Mouse (Mus musculus): ENCODE results near the gene Clstn2.

The Clstn2 gene

DNA sequence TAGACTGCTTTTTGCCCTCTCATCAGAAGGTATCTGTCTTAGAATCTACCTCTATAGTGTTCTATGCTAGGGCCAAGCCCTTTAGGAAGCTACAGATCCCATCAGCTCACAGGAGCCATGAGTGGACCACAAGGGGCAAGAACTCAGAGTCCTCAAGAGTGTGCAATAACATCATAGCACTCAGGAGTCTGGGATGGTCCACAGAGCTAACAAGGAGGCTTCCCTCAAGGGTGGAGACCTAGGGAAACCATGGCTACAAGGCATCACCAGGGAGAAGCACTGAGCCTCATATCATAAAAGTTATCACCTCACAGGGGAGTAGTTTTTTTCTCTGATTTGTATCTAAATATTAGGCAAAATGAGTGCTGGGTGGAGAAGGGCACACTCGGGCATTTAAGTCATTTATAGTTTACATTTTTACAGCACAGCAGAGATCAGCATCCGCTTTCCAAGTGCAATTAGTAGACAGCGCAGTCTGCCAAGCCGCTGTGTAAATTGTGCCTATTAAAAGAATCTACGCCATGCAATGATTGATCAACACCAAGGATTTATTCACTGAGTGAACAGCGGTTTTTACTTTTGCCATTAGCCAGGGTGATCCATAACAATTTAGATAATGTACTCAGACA lies 82.5 kb downstream of the Clstn2 start:
- no peak for DNase-seq

DNA sequence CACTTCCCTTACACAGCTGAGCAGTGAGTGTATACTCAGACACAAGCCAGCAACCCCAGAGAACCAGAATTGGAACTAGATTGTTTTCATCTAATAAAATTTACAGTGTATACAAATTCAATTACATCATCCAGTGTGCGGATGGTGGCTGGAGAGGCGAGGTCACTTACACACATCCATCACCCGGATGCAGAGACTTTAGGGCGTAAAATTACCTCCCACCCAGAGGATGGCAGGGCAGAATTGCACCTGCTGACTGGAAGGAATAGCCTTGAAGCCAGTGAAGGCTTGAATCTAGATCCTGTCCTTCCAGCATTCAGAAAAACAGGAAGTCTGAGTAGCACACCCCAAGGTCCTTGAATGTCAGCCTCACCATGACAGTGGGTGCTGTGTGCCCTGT lies 113.7 kb downstream of the Clstn2 start:
- no peak for DNase-seq

DNA sequence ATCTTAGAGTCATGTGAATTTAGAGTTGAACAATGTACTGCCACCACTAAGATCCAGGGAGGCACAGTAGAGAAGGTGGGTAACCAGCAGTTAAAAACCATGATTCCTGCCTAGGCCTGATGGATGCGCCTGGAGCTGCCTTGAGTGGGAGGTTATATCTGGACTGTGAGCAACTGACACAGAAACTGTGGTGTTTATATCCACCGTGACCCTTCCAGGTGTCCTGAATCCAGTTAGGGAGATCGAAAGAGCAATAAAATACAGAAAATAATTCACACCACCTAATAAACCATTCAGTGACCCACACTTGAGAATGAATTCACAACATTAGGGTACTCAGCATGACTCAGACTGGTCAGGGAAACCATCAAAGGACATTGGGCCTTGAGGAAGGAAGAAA lies 141.6 kb downstream of the Clstn2 start:
- no peak for DNase-seq

DNA sequence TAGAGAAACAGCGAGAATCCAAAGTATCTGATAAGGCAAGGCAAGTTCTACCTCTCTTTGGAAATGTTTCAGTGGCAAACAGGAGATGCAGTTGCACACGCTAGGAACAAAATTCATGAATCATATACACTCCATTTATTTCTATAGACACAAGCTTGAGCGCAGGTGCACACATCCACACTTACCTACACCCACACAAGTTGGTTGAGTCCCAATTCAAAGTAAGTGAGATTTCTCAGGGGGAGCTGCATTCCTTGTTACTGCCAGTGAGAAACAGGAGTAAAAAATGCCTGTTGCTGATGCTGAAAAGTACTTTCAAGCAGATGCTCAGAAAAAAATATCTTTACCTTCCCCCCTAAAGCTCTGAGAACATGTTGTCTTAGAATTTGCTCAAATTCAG lies 149.6 kb downstream of the Clstn2 start:
- no peak for DNase-seq

DNA sequence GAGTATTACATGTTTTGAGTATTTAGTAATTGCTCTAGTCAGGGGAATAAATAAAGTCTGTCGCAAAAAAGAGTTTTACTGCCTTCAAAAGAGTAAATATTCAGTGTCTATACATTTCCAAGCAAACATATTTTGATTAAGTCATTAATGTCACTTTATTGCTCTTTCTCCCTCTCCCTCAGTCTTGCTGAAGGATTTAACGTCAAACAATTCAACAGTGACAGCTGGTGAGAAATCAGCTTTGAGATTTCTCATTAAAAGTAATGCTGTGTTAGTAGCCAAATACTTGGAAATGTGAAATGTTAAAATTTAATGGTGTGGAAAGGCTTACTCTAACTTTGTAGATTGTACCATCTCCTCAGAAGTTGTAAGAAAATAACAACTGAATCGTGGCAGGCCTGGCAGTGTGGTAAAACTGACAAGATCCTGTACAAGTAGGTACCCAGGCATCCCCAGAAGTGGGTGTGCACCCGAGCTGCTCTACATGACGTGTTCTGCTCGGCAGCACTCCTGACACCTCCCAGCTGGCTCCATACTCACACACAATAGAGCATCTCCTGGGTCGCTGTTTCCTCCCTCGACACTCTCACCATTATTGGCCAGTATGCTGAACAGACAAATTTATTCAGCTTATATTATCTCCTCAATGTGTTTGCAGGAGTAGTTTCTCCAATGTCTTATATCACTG lies 165.8 kb downstream of the Clstn2 start:
- DNase-seq = no peak

DNA sequence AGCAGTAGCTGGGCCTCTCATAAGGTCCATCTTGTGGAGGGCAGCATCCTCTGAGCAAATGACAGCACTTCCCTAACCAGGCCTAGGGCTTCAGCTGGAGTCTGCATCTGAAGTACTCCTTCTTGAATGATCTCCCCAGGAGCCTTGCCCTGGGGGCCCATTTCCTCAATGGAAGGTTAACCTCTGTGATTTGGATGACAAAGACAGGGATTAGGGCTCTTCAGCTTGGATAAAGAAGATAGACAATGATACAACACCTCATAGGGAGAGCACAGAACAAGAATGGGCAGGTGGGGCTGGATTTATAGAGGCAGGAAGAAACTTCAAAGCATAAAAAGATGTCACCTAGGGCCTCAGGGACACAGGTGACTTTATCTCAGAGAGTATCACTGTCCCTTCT lies 180.1 kb downstream of the Clstn2 start:
- DNase-seq = no peak

DNA sequence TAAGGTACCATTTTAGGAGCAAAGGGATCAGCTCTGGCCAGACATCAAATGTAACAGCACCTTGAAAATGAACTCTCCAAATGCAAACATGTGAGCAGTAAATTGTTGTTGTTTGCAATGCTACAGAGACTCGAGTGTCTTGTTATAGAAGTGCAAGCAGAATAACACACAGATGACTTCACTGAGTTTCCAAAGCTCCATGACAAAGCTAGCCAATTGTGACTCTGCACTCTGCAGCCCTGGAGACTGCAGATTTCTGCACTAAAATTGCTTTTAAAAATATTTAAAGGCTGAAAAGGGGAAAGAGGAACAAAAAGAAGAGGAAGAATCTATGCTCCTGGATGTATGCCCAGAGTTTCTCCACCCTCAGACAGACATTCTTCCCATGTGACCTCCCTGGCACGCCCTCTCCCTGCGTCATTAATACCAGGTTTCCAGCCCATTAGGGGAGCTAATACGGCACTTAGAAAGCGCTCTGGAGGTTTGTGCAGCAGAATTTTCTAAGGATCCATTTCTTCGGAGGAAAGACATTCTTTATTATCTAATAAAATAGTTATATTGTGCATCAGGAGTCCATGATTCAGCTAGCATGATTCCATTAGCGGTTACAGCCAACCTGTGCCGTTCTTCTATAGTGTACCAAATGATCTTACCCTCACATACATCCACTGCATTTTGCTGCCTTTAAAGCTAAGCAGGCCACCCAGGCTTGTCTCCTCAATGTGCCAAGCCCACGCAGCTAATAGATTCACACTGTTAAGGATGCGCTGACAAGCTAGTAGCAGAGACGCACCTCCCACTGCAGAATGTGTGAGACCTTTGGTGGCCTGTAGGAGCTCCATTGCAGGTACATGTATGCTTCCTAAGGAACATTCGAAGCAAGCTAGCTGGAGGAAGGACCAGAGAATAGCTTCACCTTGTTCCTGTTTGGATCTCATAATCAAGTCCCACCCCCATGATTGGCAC lies 184.8 kb downstream of the Clstn2 start:
- no peak for DNase-seq

DNA sequence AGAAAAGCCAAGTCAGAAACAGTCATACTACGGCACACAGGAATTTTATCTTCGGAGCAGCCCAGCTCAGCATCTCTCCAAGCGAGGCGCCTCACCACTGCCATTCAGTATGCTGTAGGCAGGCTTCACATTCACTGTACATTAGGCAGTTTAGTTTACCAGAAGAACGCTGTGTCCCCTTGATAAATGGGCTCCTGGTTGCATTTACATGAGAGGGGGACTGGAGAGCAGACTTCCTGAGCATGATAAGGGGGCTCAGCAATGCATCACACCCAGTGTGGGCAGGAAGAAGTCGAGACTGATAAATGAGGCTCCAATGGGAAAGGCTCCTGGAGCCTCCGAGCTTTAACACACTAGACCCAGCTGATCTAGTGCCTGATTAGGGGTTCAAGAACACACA lies 190.9 kb downstream of the Clstn2 start:
- DNase-seq = no peak

DNA sequence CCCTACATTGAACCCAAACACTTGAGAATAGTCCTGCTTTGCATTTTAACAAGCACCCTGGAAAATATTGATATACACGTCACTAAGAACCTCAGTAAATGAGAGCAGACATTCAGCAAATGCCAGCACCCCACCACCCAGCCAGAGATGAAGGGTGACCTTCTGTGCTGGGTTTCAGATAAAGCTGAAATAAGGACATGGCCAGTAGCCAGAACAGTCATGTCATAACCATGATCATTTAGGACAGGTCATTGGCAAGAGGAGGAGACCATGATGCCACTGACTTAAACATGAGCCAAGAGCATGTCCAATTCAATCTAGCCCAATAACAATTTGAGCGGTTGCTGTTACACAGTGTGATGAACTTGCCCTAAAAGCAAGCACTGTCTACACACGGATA lies 201.8 kb downstream of the Clstn2 start:
- no peak for DNase-seq

DNA sequence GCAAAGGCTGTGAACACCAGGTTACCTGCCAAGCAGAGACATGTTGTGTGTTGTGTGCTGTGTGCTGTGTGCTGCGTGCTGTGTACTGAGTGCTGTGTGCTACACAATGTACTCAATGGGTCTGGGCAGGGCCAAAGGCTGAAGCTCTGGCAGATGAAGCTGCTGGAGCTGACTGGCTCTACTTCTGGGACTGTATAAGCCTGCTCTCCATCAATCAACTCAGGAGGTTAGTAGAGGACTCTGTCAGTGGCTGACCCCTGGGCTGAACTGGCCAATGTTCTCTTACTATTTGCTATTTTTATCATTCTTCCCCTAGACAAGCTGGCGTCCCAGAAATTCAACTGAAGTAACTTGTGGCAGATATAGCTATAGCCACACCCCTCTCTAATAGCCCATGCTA lies 203.1 kb downstream of the Clstn2 start:
- no peak for DNase-seq

DNA sequence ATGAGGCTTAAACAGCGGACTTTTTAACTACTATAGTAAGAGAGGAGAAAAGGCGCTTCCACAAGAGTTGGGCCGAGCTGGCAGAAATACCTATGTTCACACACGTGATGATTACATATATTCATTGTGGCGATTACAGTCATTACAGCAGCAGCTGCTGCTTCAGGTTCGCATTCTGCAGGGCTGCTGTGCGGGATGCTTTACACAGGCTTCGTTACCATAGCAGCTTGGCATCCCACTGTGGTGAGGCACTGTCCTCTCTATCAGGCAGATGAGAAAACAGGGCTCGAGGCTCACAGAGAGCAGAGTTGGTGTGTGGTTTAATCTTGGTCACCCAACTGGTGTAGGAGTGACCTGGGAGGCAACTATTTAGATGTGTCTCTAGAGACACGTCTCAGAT lies 205.3 kb downstream of the Clstn2 start:
- no peak for DNase-seq

DNA sequence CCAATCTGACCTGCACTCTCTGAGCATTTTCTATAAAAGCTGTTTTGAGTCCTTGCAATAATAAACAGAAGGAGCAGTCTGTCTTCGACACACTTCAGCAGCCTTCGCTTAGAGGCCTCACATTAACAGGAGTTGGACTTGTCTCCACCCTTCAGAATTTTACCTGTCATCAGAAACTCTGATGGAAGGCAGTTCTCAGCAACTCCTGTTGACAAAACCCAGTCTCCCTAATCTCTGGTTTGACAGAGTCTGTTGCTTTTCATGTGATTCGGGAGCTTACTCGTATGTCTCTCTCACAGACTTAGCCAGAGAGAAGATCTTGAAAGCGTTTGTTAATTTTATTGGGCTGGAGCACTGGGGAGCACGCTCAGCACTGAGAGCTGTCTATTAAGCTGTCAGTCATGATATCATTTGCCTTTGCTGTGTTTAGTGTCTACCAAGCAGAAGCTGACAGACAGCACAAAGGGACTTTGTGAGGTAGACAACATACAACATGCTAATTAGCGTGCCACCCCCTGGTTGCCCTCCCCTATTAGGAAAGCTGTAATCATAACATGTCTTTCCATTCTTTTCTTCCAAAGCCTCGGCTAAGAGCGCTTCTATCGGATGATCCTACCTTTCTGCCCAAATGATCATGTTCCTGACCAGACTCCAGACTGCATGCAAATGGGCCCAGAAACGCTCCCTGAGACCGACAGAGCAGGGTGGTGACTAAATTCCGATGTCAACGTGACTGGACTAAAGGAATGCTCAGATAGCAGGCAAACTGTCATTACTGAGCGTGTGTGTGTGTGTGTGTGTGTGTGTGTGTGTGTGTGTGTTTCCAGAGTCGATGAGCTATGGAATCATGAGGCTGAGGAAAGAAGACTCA lies 206.7 kb downstream of the Clstn2 start:
- DNase-seq = no peak

DNA sequence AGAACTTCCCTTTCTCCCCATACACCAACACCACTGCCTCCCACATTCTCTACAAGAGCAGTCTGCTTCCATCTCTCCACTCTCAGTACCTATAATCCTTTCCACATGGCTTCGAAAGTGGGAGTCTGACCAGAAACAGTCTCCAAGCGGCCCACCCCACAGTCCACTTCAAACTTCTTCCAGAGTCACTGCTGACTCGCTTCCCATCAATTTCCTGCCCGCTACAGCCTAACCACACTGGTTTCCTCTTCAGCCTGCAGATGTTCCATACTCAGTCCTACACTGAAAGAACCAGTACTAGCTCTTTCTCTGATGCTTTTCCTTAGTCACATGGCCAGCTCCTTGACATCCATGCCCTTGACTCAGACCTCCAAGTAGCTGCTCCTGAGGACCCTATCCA lies 215.9 kb downstream of the Clstn2 start:
- no peak for DNase-seq

DNA sequence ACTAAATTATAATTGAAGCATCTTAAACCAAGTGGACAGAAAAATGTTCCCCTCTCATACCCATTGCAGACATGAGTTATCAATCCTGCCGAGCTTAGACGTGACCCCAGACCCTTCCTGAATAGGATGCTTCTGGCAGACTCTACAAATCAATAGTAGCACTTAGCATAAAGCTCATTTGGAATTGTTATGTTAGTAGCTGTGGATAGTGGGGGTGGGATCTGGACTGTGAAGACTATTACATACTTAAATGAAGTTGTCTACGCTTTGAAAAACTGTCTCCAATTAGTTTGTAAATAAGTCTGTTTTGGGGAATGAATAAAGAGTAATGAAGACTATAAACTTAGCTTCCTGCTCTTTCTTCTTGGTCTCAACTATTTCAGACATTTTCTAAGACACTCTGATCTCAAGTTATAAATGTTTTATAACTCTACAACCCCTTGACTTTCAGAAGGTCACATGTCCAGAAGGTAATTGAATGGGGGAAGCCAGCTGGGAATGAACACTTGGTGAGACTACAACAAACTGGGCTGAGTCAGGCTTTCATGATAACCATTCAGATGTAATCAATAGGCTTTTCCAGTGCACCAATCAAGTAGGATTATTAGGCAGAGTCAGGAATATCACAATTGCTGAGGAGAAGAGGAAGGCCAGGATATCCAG lies 216.7 kb downstream of the Clstn2 start:
- no peak for DNase-seq

DNA sequence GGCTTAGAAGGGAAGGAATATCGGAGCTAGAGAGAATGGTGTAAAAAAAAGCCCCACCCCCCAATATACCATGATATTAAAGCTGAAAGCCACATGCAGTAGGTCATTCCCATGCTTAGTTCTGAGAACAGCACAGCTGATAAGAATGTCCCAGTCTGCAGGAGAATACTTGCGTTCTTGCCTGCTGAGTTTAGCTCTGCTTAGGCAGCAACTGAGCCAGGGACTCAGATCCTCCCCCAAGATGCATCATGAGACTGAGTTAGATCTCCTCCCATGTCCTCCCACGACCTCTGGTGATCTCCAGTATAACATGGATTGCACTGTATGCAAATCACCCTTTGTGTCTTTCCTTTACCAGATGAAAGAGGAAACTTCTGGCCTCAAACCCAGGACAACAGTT lies 219.8 kb downstream of the Clstn2 start:
- DNase-seq = peak; percentile 7

DNA sequence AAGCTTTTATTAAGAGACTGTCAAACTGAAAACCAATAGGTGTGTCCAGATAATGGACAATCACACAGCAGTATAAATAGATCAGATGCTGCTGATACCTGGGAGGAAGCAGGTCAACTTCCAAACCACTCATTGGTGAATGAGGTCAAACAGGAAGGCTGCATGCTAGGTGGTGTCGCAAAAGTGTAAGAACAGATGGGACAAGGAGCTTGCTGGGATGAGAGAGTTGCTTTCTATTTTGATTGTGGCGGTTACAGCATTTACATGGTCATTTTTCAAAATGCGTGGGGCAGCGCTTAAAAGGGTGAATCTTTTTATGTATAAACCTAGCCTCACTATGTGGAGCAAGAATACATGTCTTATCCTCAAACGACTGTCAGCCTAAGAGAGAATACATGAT lies 225.9 kb downstream of the Clstn2 start:
- no peak for DNase-seq

DNA sequence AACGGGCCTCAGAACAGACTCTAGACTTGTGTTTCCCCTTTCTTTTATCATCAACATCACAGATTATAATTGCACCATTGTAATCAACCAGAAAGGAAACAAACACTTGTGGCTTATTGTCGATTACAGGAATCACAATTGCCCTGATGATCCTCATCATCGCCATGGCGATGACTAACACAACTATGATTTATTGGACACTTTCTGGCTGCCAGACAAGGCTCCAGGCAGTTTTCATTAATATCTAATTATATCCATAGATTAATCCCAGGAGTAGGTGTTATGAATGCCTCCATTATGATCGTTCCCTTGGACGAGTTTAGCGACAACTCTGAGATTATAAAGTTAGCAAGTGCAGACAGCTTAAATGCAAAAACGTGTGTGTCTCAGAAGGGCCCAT lies 239.3 kb downstream of the Clstn2 start:
- DNase-seq = no peak

DNA sequence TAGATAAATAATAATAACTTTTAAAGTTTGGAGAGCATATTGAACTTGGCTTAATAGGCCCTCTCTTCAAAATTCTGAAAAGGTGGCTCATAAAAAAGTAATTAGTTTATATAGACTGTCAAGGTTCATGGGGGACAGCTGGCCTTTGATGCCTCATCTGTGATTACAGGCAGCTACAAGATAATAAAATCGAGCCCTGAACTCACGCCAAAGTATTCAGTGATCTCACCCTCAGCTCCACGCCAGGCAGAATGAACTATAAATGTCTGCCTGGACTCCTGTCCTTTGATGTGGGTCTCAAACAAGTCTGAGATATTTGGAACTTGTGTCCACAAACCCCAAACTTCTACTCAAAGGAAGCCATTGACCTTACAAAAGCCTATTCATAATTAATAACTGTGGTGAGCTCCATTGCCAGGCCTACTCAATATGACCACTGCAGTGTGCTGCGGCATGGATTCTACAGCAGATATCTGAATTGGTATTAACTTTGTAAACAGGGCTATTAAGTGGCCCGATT lies 244.8 kb downstream of the Clstn2 start:
- DNase-seq = no peak

DNA sequence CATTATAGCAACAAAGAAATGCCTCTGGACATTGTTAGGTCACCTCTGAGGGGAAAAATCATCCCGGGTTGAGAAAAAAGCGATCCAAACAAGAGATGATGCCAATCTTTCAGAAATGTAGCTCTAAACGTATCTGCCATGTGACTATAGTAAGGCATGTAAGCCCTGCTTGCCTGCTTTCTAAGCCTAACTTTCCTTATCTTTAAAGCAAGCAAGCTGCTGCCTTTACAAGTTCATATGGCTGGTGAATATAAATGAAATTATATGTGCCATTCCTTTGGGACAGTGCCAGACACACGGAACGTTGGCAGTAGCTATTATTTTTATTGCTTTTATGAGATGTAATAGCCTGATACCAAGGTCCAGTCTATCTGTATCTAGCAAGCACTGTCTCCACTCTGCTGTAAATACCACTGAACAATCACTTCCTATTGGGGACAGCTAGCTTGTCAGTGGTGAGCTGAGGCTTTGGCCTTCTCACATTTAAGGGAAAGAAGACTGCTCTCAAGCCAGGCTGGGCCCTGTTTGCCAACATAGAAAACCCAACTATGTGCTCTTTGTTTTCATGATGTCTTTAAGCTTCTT lies 252.9 kb downstream of the Clstn2 start:
- no peak for DNase-seq

DNA sequence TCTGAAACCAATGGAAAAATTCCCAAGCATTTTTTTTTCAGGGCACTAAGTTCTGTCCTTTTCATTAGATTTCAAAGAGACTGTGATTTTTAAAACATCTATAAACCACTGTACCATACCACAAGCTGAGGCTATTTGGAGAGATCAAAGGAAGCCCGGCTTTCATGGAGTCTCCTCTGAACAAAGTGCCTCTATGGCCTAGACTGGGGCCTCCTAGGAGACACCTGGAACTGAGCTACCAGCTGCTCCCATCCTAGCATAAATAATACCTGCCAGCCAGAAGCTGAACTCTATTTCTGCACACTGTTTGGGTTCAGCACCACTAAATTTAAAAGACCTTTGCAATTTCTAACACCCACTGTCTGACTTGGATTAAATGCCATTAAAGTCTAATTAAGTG lies 257.2 kb downstream of the Clstn2 start:
- DNase-seq = no peak

DNA sequence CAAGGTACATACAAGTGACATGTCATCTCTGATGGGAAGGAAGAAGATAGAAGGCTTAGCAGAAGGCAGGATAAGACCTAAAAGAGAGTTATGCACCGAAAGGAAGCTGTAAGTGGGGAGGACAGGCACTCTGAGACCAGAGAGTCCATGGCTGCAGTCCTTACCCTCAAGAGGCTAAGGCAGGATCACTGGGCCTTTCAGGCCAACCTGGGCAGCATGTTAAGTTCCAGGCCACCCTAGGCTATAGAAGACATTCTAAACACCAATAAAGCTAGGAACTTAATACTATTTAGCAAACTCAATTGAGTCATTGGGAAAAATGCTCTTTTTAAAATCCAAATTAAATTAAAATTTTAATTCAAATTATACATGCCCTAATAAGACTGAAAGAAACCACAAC lies 258.0 kb downstream of the Clstn2 start:
- DNase-seq = no peak

DNA sequence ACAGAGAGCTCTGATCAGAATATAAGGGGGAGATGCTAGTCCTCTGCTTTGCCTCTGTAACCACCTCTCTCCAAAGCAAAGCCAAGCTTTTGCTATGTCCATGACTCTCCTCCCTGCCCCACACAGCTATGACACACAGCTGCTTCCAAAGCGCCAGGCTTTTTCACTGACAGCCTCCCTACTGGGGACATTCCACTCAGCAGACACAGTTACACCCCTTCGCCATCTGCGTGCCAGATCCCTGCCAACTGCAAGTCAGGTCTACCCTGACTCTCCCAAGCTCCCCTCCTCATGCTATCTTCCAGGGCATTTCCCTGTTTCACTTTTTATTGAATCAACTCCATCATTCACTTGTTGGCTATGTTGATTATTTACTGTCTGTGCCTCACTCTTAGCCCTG lies 259.1 kb downstream of the Clstn2 start:
- DNase-seq = no peak
